Mouse (Mus musculus) testis, adult 2 months (tissue): ENCODE results near the gene Misp. TPM values are rescaled to one million over a fixed set of nuclear protein-coding genes. Genes with fewer than 3 reads are reported as not detected.

ENCODE experiments used
- H3K27ac ChIP-seq: fragments of 200-500 bp; 2 replicates; pipeline ENCODE4 v1.5.1; 2012; ENCODE audit warnings: low read depth, low read length; ENCODE audit not compliant: control insufficient read depth, insufficient read depth
- H3K27me3 ChIP-seq: fragments of 200-500 bp; 2 replicates; pipeline ENCODE4 v1.6.1; 2012; ENCODE audit warnings: mild to moderate bottlenecking, low read length, moderate library complexity; ENCODE audit not compliant: control insufficient read depth, insufficient read depth
- H3K36me3 ChIP-seq: fragments of 200-500 bp; 2 replicates; pipeline ENCODE4 v1.6.1; 2012; ENCODE audit warnings: mild to moderate bottlenecking, low read length; ENCODE audit not compliant: control insufficient read depth, insufficient read depth
- H3K4me1 ChIP-seq: fragments of 200-500 bp; 2 replicates; pipeline ENCODE4 v1.6.1; 2012; ENCODE audit warnings: low read length; ENCODE audit not compliant: control insufficient read depth, insufficient read depth
- H3K4me3 ChIP-seq: fragments of 200-500 bp; 2 replicates; pipeline ENCODE4 v1.5.1; 2012; ENCODE audit warnings: low read depth, mild to moderate bottlenecking, low read length, moderate library complexity, mixed read lengths; ENCODE audit not compliant: control insufficient read depth
- CTCF ChIP-seq: fragments of 200-500 bp; IDR thresholded peaks from 2 replicates; pipeline ENCODE4 v1.5.1; 2012; ENCODE audit warnings: low read depth, mild to moderate bottlenecking, inconsistent platforms, low read length, moderate library complexity; ENCODE audit not compliant: control insufficient read depth, insufficient read depth, insufficient replicate concordance
- POLR2A ChIP-seq: fragments of 200-500 bp; IDR thresholded peaks from 2 replicates; pipeline ENCODE4 v1.6.1; 2012; ENCODE audit warnings: low read depth, mild to moderate bottlenecking, inconsistent platforms, low read length, moderate library complexity; ENCODE audit not compliant: control insufficient read depth
- polyA plus RNA-seq: library from polyadenylated mRNA; depleted of rRNA; stranded (reverse); fragments of >200 nt; gene quantifications from 2 replicates; pipeline ENCODE4 v1.2.3, GENCODE M21; 2012

The Misp gene
- polyA plus RNA-seq, 1 experiment, result 0.27 TPM

- no peaks in the 10 kb centered on the region; the same call in 1 of the 2 replicates for H3K4me1 ChIP-seq
- H3K27me3 ChIP-seq, result no peaks in the 10 kb centered on the region
- H3K36me3 ChIP-seq, result no peaks in the 10 kb centered on the region; the same call in 1 of the 2 replicates
- H3K4me3 ChIP-seq, result no peak overlapping the region
- H3K27ac ChIP-seq, result no peak overlapping the region
- no peak for TF ChIP-seq CTCF
- no peak for TF ChIP-seq POLR2A
These were observed 45.8 kb downstream of the Misp start for GRCm38 (mm10) chr10:79866601-79867000.

GRCm38 (mm10) chr10:79871845-79872244, 51.1 kb downstream of the Misp start:
- TF ChIP-seq POLR2A (no peak), CTCF (no peak)
- Histone ChIP-seq H3K27ac (no peak overlapping the region), H3K4me1 (peaks cover 8% of the 10 kb centered on the region), H3K36me3 (no peaks in the 10 kb centered on the region), H3K27me3 (no peaks in the 10 kb centered on the region), H3K4me3 (no peak overlapping the region)

- TF ChIP-seq CTCF (no peak), POLR2A (no peak)
- Histone ChIP-seq H3K27me3 (no peaks in the 10 kb centered on the region), H3K36me3 (no peaks in the 10 kb centered on the region), H3K4me1 (peaks cover 8% of the 10 kb centered on the region), H3K27ac (no peak overlapping the region), H3K4me3 (no peak overlapping the region)
These were observed 52.1 kb downstream of the Misp start for GRCm38 (mm10) chr10:79872862-79873261.

- no peak for TF ChIP-seq POLR2A
- TF ChIP-seq CTCF, result no peak
- Histone ChIP-seq H3K4me1 (peaks cover 8% of the 10 kb centered on the region), H3K4me3 (no peak overlapping the region), H3K27me3 (no peaks in the 10 kb centered on the region), H3K36me3 (no peaks in the 10 kb centered on the region), H3K27ac (no peak overlapping the region)
These were observed 52.5 kb downstream of the Misp start for GRCm38 (mm10) chr10:79873313-79873712.

GRCm38 (mm10) chr10:79873715-79874289, 53.0 kb downstream of the Misp start:
- H3K4me3 ChIP-seq, result peak overlapping the region; percentile 14
- peaks cover 8% of the 10 kb centered on the region for H3K4me1 ChIP-seq
- H3K27ac ChIP-seq, result no peak overlapping the region
- H3K27me3 ChIP-seq, result no peaks in the 10 kb centered on the region
- TF ChIP-seq CTCF, result no peak
- no peak for TF ChIP-seq POLR2A
- H3K36me3 ChIP-seq, result no peaks in the 10 kb centered on the region

- Histone ChIP-seq H3K4me3 (peak within 1 kb of the TSS; percentile 64), H3K36me3 (no peaks in the 10 kb centered on the region), H3K4me1 (peaks cover 8% of the 10 kb centered on the region), H3K27ac (no peak within 1 kb of the TSS), H3K27me3 (no peaks in the 10 kb centered on the region)
- TF ChIP-seq CTCF, result no peak
- TF ChIP-seq POLR2A, result no peak
These were observed 53.6 kb downstream of the Misp start, which contains the start of the genes Prtn3 and Plppr3 for GRCm38 (mm10) chr10:79874290-79874862. Prtn3 (plus strand) TSS chr10:79874476. Plppr3 (minus strand) TSS chr10:79874634.

- H3K27ac ChIP-seq, result no peak overlapping the region
- no peaks in the 10 kb centered on the region for H3K27me3 ChIP-seq
- H3K36me3 ChIP-seq, result no peaks in the 10 kb centered on the region
- TF ChIP-seq POLR2A (no peak), CTCF (no peak)
- H3K4me3 ChIP-seq, result no peak overlapping the region
- H3K4me1 ChIP-seq, result peaks cover 15% of the 10 kb centered on the region
These were observed 56.4 kb downstream of the Misp start for GRCm38 (mm10) chr10:79877174-79877573.
